Mouse (Mus musculus): Measurements from ENCODE around the gene Dxo. TPM values are rescaled to one million over a fixed set of nuclear protein-coding genes. Genes with fewer than 3 reads are reported as not detected.
"Not testable (repeated sequence)": the region's sequence is repeated elsewhere in the genome, so short reads cannot be mapped to it uniquely, and the experiment has no call there.

The Dxo gene
- polyA plus RNA-seq, 1 experiment from 2014 or later: 26.6 TPM

DNA sequence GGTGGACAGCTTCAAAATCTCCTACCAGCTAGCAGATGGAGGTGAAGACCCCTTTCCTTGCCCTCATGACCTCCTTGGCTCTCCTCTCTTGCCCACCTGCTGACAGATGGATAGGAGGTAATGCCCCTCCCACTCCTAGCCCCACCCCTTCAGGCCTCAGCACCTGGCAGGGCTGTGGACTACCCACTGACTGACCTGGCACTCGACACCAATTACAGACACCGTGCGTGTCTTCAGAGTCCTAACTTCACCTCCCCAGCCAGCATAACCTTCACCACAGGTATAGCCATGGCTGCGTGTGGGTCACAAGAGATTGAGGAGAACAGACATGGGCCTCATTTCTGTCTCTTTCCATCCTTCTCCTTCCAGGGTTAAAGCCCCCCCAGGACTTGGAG is 37.3 kb upstream of the Dxo start:
- H3K36me3 ChIP-seq (ENCODE audit: control insufficient read depth, insufficient read depth, low read length): no peaks in the 10 kb centered on the region
- no peaks in the 10 kb centered on the region for H3K9me3 ChIP-seq (ENCODE audit: control insufficient read depth, low read length)
- no peaks in the 10 kb centered on the region for H3K4me1 ChIP-seq (ENCODE audit: control insufficient read depth in 2 of 2, insufficient read depth in 2 of 2, low read length in 2 of 2)
- no peak for ATAC-seq (ENCODE audit: insufficient number of reproducible peaks, insufficient read depth, low FRiP score, low read depth)
- 90% methylated on average over 4 of the region's 4 CpGs for WGBS
- H3K4me3 ChIP-seq (ENCODE audit: control insufficient read depth in 1 of 2, insufficient read depth in 1 of 2, low read depth in 1 of 2, low read length in 2 of 2): no peak overlapping the region
- H3K4me2 ChIP-seq (ENCODE audit: low read length): no peak overlapping the region
- no peak overlapping the region for H3K27ac ChIP-seq (replicated peaks in 1 of 2; ENCODE audit: control insufficient read depth in 1 of 2, insufficient read depth in 1 of 2, low read depth in 2 of 2, low read length in 2 of 2)
- H3K9ac ChIP-seq (ENCODE audit: low read length): no peak overlapping the region
- no peaks in the 10 kb centered on the region for H3K27me3 ChIP-seq (ENCODE audit: control insufficient read depth, insufficient read depth, low read length)

DNA sequence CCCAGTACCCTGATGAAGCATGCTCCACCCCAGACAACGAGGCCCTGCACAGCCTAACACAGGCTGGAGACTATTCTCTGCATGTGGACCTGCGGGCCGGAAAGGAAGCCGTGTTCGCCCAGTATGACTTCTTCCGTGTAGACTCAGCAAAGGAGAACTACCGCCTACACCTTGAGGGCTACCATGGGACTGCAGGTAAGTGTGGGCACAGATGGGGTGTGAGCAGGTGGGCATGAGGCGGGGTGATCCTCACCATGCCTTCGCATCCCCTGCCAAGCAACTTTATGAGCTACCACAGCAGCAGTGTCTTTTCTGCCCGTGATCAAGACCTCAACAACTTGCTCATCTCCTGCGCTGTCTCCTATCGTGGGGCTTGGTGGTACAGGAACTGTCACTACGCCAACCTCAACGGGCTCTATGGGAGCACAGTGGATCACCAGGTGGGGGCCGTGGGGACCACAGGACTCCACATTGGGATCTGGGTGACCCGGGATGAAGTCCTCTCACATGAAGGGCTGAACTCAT is 36.0 kb upstream of the Dxo start:
- 83% methylated on average over 16 of the region's 16 CpGs for WGBS
- H3K36me3 ChIP-seq (ENCODE audit: control insufficient read depth, insufficient read depth, low read length); H3K4me3 ChIP-seq (ENCODE audit: control insufficient read depth in 1 of 2, insufficient read depth in 1 of 2, low read depth in 1 of 2, low read length in 2 of 2); ATAC-seq (ENCODE audit: insufficient number of reproducible peaks, insufficient read depth, low FRiP score, low read depth); H3K4me1 ChIP-seq (ENCODE audit: control insufficient read depth in 2 of 2, insufficient read depth in 2 of 2, low read length in 2 of 2); H3K27ac ChIP-seq (replicated peaks in 1 of 2; ENCODE audit: control insufficient read depth in 1 of 2, insufficient read depth in 1 of 2, low read depth in 2 of 2, low read length in 2 of 2); H3K9me3 ChIP-seq (ENCODE audit: control insufficient read depth, low read length); H3K27me3 ChIP-seq (ENCODE audit: control insufficient read depth, insufficient read depth, low read length); H3K4me2 ChIP-seq (ENCODE audit: low read length); H3K9ac ChIP-seq (ENCODE audit: low read length): not testable (repeated sequence)

- H3K9ac ChIP-seq (ENCODE audit: low read length); H3K27me3 ChIP-seq (ENCODE audit: control insufficient read depth, insufficient read depth, low read length); H3K4me2 ChIP-seq (ENCODE audit: low read length); ATAC-seq (ENCODE audit: insufficient number of reproducible peaks, insufficient read depth, low FRiP score, low read depth); H3K4me3 ChIP-seq (ENCODE audit: control insufficient read depth in 1 of 2, insufficient read depth in 1 of 2, low read depth in 1 of 2, low read length in 2 of 2); H3K4me1 ChIP-seq (ENCODE audit: control insufficient read depth in 2 of 2, insufficient read depth in 2 of 2, low read length in 2 of 2); H3K36me3 ChIP-seq (ENCODE audit: control insufficient read depth, insufficient read depth, low read length); H3K9me3 ChIP-seq (ENCODE audit: control insufficient read depth, low read length); H3K27ac ChIP-seq (replicated peaks in 1 of 2; ENCODE audit: control insufficient read depth in 1 of 2, insufficient read depth in 1 of 2, low read depth in 2 of 2, low read length in 2 of 2): not testable (repeated sequence)
- WGBS: 81% methylated on average over 9 of the region's 9 CpGs
Measured at GRCm38 (mm10) chr17:34802756-34803155, 34.1 kb upstream of the Dxo start.

GRCm38 (mm10) chr17:34803367-34803766 is 33.5 kb upstream of the Dxo start:
- not testable (repeated sequence) for H3K9me3 ChIP-seq (ENCODE audit: control insufficient read depth, low read length); H3K4me1 ChIP-seq (ENCODE audit: control insufficient read depth in 2 of 2, insufficient read depth in 2 of 2, low read length in 2 of 2); H3K4me3 ChIP-seq (ENCODE audit: control insufficient read depth in 1 of 2, insufficient read depth in 1 of 2, low read depth in 1 of 2, low read length in 2 of 2); H3K36me3 ChIP-seq (ENCODE audit: control insufficient read depth, insufficient read depth, low read length); H3K9ac ChIP-seq (ENCODE audit: low read length); ATAC-seq (ENCODE audit: insufficient number of reproducible peaks, insufficient read depth, low FRiP score, low read depth); H3K4me2 ChIP-seq (ENCODE audit: low read length); H3K27me3 ChIP-seq (ENCODE audit: control insufficient read depth, insufficient read depth, low read length); H3K27ac ChIP-seq (replicated peaks in 1 of 2; ENCODE audit: control insufficient read depth in 1 of 2, insufficient read depth in 1 of 2, low read depth in 2 of 2, low read length in 2 of 2)
- whole genome bisulfite sequencing: 87% methylated on average over 6 of the region's 6 CpGs

DNA sequence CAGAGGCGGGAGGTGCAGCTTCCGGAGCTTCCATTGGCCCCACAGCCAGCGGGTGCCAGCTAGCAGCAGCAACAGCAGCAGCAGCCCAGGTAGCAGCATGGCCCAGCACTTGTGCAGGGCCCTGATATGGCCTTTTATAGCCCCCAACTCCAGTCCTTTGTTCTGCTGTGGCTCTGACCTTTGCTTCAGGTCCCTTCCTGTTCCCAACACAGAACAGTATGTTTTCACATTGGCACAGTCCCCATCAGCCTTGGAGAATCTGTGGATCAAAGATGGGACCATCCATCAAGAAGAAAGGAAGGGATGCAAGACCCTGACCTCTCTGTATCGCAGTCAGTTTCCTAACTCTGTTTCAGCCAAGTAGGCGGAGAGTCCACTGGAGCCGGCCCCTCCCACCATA is 32.5 kb upstream of the Dxo start, which contains the start of gene Cyp21a1:
TSS of gene Cyp21a1 (minus strand) at position 261 of the 400 bp plus-strand sequence.
- not testable (repeated sequence) for H3K9me3 ChIP-seq (ENCODE audit: control insufficient read depth, low read length); H3K4me1 ChIP-seq (ENCODE audit: control insufficient read depth in 2 of 2, insufficient read depth in 2 of 2, low read length in 2 of 2)
- 20% methylated on average over 1 of the region's 6 CpGs for WGBS

DNA sequence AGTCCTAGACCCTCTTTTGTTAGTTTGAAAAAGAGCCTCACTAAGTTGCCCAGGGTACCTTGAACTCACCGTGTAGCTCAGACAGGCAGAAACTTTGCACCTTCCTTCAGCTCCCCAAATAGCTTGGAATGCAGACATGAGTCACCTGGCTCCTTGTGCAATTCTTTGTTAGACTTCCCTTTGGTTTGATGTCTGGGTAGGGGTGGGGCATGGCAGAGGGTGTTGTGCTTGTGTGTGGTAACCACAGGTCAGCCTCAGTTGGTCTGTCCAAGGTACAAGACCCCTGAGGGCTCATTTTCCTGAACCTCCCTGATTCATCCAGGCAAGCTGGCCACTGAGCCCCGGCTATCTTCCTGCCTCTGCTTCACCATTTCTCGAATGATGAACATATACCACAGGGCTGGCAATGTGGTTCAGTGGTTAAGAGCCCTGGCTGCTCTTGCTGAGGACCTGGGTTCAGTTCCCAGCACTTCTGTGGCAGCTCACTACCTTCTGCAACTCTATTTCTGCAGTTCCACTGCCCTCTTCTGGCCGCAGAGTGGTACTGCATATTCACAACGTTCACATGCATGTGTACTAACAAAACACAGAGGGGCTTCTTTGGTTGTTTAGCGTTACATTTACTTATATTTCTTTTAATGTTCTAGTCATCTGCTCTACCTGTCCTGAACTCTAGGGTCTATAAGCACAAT is 31.8 kb upstream of the Dxo start:
- no peak for ATAC-seq (ENCODE audit: insufficient number of reproducible peaks, insufficient read depth, low FRiP score, low read depth)
- H3K36me3 ChIP-seq (ENCODE audit: control insufficient read depth, insufficient read depth, low read length): no peaks in the 10 kb centered on the region
- no peak overlapping the region for H3K9ac ChIP-seq (ENCODE audit: low read length)
- 65% methylated on average over 6 of the region's 6 CpGs for WGBS
- H3K4me1 ChIP-seq (ENCODE audit: control insufficient read depth in 2 of 2, insufficient read depth in 2 of 2, low read length in 2 of 2): no peaks in the 10 kb centered on the region
- H3K27ac ChIP-seq (replicated peaks in 1 of 2; ENCODE audit: control insufficient read depth in 1 of 2, insufficient read depth in 1 of 2, low read depth in 2 of 2, low read length in 2 of 2): no peak overlapping the region
- peaks cover 5% of the 10 kb centered on the region; the same call in 1 of the 2 replicates for H3K9me3 ChIP-seq (ENCODE audit: control insufficient read depth, low read length)
- no peaks in the 10 kb centered on the region for H3K27me3 ChIP-seq (ENCODE audit: control insufficient read depth, insufficient read depth, low read length)
- H3K4me2 ChIP-seq (ENCODE audit: low read length): no peak overlapping the region
- no peak overlapping the region for H3K4me3 ChIP-seq (ENCODE audit: control insufficient read depth in 1 of 2, insufficient read depth in 1 of 2, low read depth in 1 of 2, low read length in 2 of 2)

More for the DNA sequence above, 32.5 kb upstream of the Dxo start, which contains the start of gene Cyp21a1:
- H3K4me2 ChIP-seq (ENCODE audit: low read length); H3K9ac ChIP-seq (ENCODE audit: low read length); ATAC-seq (ENCODE audit: insufficient number of reproducible peaks, insufficient read depth, low FRiP score, low read depth); H3K27me3 ChIP-seq (ENCODE audit: control insufficient read depth, insufficient read depth, low read length); H3K27ac ChIP-seq (replicated peaks in 1 of 2; ENCODE audit: control insufficient read depth in 1 of 2, insufficient read depth in 1 of 2, low read depth in 2 of 2, low read length in 2 of 2); H3K36me3 ChIP-seq (ENCODE audit: control insufficient read depth, insufficient read depth, low read length); H3K4me3 ChIP-seq (ENCODE audit: control insufficient read depth in 1 of 2, insufficient read depth in 1 of 2, low read depth in 1 of 2, low read length in 2 of 2): not testable (repeated sequence)

DNA sequence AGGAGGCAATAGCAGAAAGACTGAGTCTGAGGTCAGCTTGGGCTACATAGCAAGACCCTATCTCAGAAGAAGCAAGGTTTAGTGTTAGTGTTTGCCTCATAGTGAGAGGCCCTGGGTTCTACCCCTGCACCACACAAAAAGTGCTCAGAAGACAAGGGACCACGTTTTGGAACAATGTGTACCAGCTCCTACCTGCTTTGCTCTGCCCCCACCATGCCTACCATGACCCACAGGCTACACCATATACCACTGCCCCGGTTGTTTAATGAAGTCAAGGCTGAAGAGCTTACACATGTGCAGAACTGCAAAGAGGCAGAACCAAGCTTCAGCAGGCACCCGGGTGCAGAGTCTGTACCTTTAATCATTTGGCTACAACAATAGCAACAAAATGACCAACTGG is 29.6 kb upstream of the Dxo start:
- Histone ChIP-seq H3K4me1 (ENCODE audit: control insufficient read depth in 2 of 2, insufficient read depth in 2 of 2, low read length in 2 of 2) (no peaks in the 10 kb centered on the region), H3K36me3 (ENCODE audit: control insufficient read depth, insufficient read depth, low read length) (no peaks in the 10 kb centered on the region), H3K27me3 (ENCODE audit: control insufficient read depth, insufficient read depth, low read length) (no peaks in the 10 kb centered on the region), H3K4me3 (ENCODE audit: control insufficient read depth in 1 of 2, insufficient read depth in 1 of 2, low read depth in 1 of 2, low read length in 2 of 2) (no peak overlapping the region), H3K4me2 (ENCODE audit: low read length) (no peak overlapping the region), H3K9ac (ENCODE audit: low read length) (no peak overlapping the region), H3K9me3 (ENCODE audit: control insufficient read depth, low read length) (peaks cover 5% of the 10 kb centered on the region; the same call in 1 of the 2 replicates), H3K27ac (replicated peaks in 1 of 2; ENCODE audit: control insufficient read depth in 1 of 2, insufficient read depth in 1 of 2, low read depth in 2 of 2, low read length in 2 of 2) (no peak overlapping the region)
- WGBS: 56% methylated on average over 3 of the region's 3 CpGs
- ATAC-seq (ENCODE audit: insufficient number of reproducible peaks, insufficient read depth, low FRiP score, low read depth): no peak

Data from heart, embryonic 14.5 days (tissue).